Mouse (Mus musculus) heart, embryonic 16.5 days (tissue): ENCODE data around the gene Nt5dc1. TPM values are rescaled to one million over a fixed set of nuclear protein-coding genes. Genes with fewer than 3 reads are reported as not detected.
"Not testable (repeated sequence)": the region's sequence is repeated elsewhere in the genome, so short reads cannot be mapped to it uniquely, and the experiment has no call there.

Source experiments
- ATAC-seq: fragments of 200-750 bp; cut with Nextera tagmentation; replicated peaks from 2 replicates; pipeline ENCODE4 v1.8.0; 2017; ENCODE audit warnings: moderate number of reproducible peaks; ENCODE audit not compliant: insufficient read depth, low FRiP score; ENCODE audit errors: extremely low read depth
- H3K27ac ChIP-seq: fragments of 300-500 bp; sonication (generic); 2 replicates; pipeline ENCODE4 v1.5.1; 2014; ENCODE audit warnings: mild to moderate bottlenecking, low read length, control low read depth, moderate library complexity
- H3K27me3 ChIP-seq: fragments of 300-500 bp; sonication (generic); 2 replicates; pipeline ENCODE4 v1.6.1; 2014; ENCODE audit warnings: low read length, mixed read lengths; ENCODE audit not compliant: control insufficient read depth, insufficient read depth
- H3K36me3 ChIP-seq: fragments of 300-500 bp; sonication (generic); 2 replicates; pipeline ENCODE4 v1.6.1; 2014; ENCODE audit not compliant: control insufficient read depth, insufficient read depth
- H3K4me1 ChIP-seq: fragments of 300-500 bp; sonication (generic); 2 replicates; pipeline ENCODE4 v1.6.1; 2014; ENCODE audit warnings: low read length, mixed read lengths; ENCODE audit not compliant: control insufficient read depth, insufficient read depth
- H3K4me2 ChIP-seq: fragments of 300-500 bp; sonication (generic); 2 replicates; pipeline ENCODE4 v1.6.1; 2014; ENCODE audit warnings: low read depth, mild to moderate bottlenecking, control low read depth, low read length
- H3K4me3 ChIP-seq: fragments of 300-500 bp; sonication (generic); 2 replicates; pipeline ENCODE4 v1.5.1; 2014; ENCODE audit warnings: mild to moderate bottlenecking, control low read depth, low read length
- H3K9ac ChIP-seq: fragments of 300-500 bp; sonication (generic); 2 replicates; pipeline ENCODE4 v1.6.1; 2014; ENCODE audit warnings: low read length, control low read depth
- H3K9me3 ChIP-seq: fragments of 300-500 bp; sonication (generic); replicated peaks from 2 replicates; pipeline ENCODE4 v1.6.1; 2016; ENCODE audit warnings: low read length; ENCODE audit not compliant: control insufficient read depth
- WGBS: fragments of 180-500 bp; shearing (Covaris S2); extraction: QIAGEN DNeasy Blood & Tissue Kit; methylation state at CpG from one replicate; pipeline ENCODE4 v1.1.7; 2014; 5-methylcytosine and 5-hydroxymethylcytosine counted together
- polyA plus RNA-seq: library from polyadenylated mRNA; unstranded; fragments of >200 nt; fragmentation: Nextera tagmentation; extraction: Ambion mirVana; gene quantifications from 2 replicates; pipeline ENCODE4 v1.2.1, GENCODE M21; 2015

The Nt5dc1 gene
- polyA plus RNA-seq, 1 experiment from 2014 or later = 8.0 TPM

GRCm38 (mm10) chr10:34271681-34272080 lies 146.7 kb downstream of the Nt5dc1 start:
- Histone ChIP-seq H3K4me2 (no peak overlapping the region), H3K4me1 (peaks cover 2% of the 10 kb centered on the region; the same call in 1 of the 2 replicates), H3K9ac (no peak overlapping the region), H3K4me3 (no peak overlapping the region), H3K36me3 (no peaks in the 10 kb centered on the region), H3K27ac (no peak overlapping the region), H3K27me3 (no peaks in the 10 kb centered on the region), H3K9me3 (no peaks in the 10 kb centered on the region)
- ATAC-seq = peak; percentile 75
- WGBS = 22% methylated on average over 7 of the region's 7 CpGs

- no peak for ATAC-seq
- 62% methylated on average over 5 of the region's 5 CpGs for WGBS
- Histone ChIP-seq H3K4me3 (no peak overlapping the region), H3K36me3 (no peaks in the 10 kb centered on the region), H3K4me2 (no peak overlapping the region), H3K9me3 (no peaks in the 10 kb centered on the region), H3K9ac (no peak overlapping the region), H3K4me1 (peaks cover 2% of the 10 kb centered on the region; the same call in 1 of the 2 replicates), H3K27me3 (no peaks in the 10 kb centered on the region), H3K27ac (no peak overlapping the region)
Measured at GRCm38 (mm10) chr10:34267312-34268070, 150.9 kb downstream of the Nt5dc1 start.

- WGBS = 82% methylated on average over 4 of the region's 4 CpGs
- H3K4me2 ChIP-seq = no peak overlapping the region
- ATAC-seq = no peak
- no peak overlapping the region for H3K27ac ChIP-seq
- no peaks in the 10 kb centered on the region for H3K36me3 ChIP-seq
- no peaks in the 10 kb centered on the region for H3K27me3 ChIP-seq
- H3K9ac ChIP-seq = no peak overlapping the region
- no peak overlapping the region for H3K4me3 ChIP-seq
- no peaks in the 10 kb centered on the region for H3K4me1 ChIP-seq
- H3K9me3 ChIP-seq = no peaks in the 10 kb centered on the region
Measured at GRCm38 (mm10) chr10:34265106-34265505, 153.2 kb downstream of the Nt5dc1 start.

- not testable (repeated sequence) for H3K9me3 ChIP-seq, H3K4me2 ChIP-seq, ATAC-seq, H3K9ac ChIP-seq, H3K27me3 ChIP-seq, H3K4me3 ChIP-seq, H3K4me1 ChIP-seq, H3K27ac ChIP-seq, H3K36me3 ChIP-seq
- 80% methylated on average over 9 of the region's 9 CpGs for WGBS
Measured at GRCm38 (mm10) chr10:34252833-34253232, 165.5 kb downstream of the Nt5dc1 start.

GRCm38 (mm10) chr10:34249594-34249993 lies 168.8 kb downstream of the Nt5dc1 start:
- Histone ChIP-seq H3K9me3 (no peaks in the 10 kb centered on the region), H3K4me1 (no peaks in the 10 kb centered on the region), H3K27ac (no peak overlapping the region), H3K36me3 (no peaks in the 10 kb centered on the region), H3K27me3 (no peaks in the 10 kb centered on the region), H3K4me2 (no peak overlapping the region), H3K9ac (no peak overlapping the region), H3K4me3 (no peak overlapping the region)
- ATAC-seq = no peak
- WGBS = 39% methylated on average over 2 of the region's 2 CpGs

DNA sequence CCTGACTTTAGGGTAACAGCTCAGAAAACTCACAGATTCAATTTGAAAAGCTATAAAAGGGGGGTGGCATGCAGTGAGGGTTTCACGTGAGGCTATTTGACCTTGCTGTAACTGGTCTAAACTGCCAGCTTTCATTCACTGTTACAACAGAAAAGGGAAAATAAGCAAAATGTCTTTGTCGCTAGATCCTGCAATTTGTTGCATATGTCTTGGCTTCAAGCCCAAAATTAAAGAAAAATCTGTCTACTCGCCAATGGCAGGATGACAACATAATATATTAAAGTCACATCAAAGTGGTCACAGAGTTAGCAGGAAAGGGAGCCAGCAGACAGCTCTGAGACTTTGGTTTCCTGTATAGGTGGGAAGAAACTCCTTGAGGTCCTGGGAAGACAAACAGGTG lies 170.6 kb downstream of the Nt5dc1 start:
- H3K27me3 ChIP-seq = no peaks in the 10 kb centered on the region
- H3K9me3 ChIP-seq = no peaks in the 10 kb centered on the region
- no peak for ATAC-seq
- H3K4me2 ChIP-seq = no peak overlapping the region
- no peaks in the 10 kb centered on the region for H3K4me1 ChIP-seq
- 42% methylated on average over 3 of the region's 3 CpGs for WGBS
- no peak overlapping the region for H3K27ac ChIP-seq
- no peak overlapping the region for H3K4me3 ChIP-seq
- no peaks in the 10 kb centered on the region for H3K36me3 ChIP-seq
- no peak overlapping the region for H3K9ac ChIP-seq

DNA sequence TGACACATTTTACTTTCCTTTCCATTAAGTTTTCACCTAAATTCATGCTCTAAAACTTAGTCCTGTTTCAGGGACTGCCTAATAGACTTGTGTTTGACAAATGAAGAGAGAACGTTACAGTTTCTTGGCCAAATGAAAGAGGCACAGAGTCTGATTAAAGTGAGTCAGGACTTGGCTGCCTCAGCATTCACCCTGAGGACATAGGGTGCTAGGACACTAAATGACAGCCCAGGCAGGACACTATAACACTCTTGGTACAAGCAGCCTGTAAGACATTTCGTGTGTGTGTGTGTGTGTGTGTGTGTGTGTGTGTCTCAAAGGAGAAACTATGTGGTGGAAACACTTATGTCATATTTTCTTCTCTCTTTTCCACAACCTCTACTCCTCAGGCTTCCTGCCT lies 172.2 kb downstream of the Nt5dc1 start:
- H3K9me3 ChIP-seq = no peaks in the 10 kb centered on the region
- H3K9ac ChIP-seq = no peak overlapping the region
- H3K4me2 ChIP-seq = no peak overlapping the region
- no peak overlapping the region for H3K4me3 ChIP-seq
- H3K27me3 ChIP-seq = no peaks in the 10 kb centered on the region
- H3K36me3 ChIP-seq = no peaks in the 10 kb centered on the region
- H3K27ac ChIP-seq = no peak overlapping the region
- WGBS = 46% methylated on average over 2 of the region's 2 CpGs
- H3K4me1 ChIP-seq = no peaks in the 10 kb centered on the region
- 0 out of 2 replicates have a peak, but pooled peaks have one; percentile 18 for ATAC-seq

DNA sequence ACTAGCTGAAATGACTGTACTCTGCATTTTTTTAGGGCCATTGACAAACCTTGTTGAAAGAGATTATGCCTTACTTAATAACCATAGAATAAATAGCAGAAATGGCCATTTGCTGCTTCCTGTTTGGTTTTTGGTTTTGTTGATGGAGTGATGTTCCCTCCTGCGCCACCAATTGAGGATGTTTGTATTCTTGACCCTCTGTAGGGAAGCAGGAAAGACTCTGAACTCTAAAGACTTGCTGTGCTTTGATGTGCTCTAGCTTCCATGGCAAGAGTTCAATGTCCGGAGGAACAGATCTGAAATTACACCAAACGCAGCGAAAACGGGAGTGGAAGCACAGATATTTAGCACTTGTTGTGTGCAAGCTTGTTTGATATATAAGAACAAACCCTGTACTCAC lies 173.6 kb downstream of the Nt5dc1 start:
- Histone ChIP-seq H3K36me3 (no peaks in the 10 kb centered on the region), H3K4me1 (no peaks in the 10 kb centered on the region), H3K9ac (no peak overlapping the region), H3K27ac (no peak overlapping the region), H3K9me3 (no peaks in the 10 kb centered on the region), H3K27me3 (no peaks in the 10 kb centered on the region), H3K4me2 (no peak overlapping the region), H3K4me3 (no peak overlapping the region)
- ATAC-seq = no peak
- WGBS = 52% methylated on average over 5 of the region's 5 CpGs

GRCm38 (mm10) chr10:34238536-34238935 lies 179.8 kb downstream of the Nt5dc1 start:
- Histone ChIP-seq H3K4me3 (no peak overlapping the region), H3K36me3 (no peaks in the 10 kb centered on the region), H3K9ac (no peak overlapping the region), H3K9me3 (no peaks in the 10 kb centered on the region), H3K27me3 (no peaks in the 10 kb centered on the region), H3K27ac (no peak overlapping the region), H3K4me1 (no peaks in the 10 kb centered on the region), H3K4me2 (no peak overlapping the region)
- 57% methylated on average over 4 of the region's 4 CpGs for WGBS
- ATAC-seq = no peak
